Mouse (Mus musculus) heart, embryonic 16.5 days (tissue): ENCODE data around the gene Igfbp3. TPM values are rescaled to one million over a fixed set of nuclear protein-coding genes. Genes with fewer than 3 reads are reported as not detected.
A peak's percentile ranks its signal among the peaks of the same experiment; 100 is the strongest.

ENCODE experiments used
- ATAC-seq: fragments of 200-750 bp; cut with Nextera tagmentation; replicated peaks from 2 replicates; pipeline ENCODE4 v1.8.0; 2017; ENCODE audit warnings: moderate number of reproducible peaks; ENCODE audit not compliant: insufficient read depth, low FRiP score; ENCODE audit errors: extremely low read depth
- H3K27ac ChIP-seq: fragments of 300-500 bp; sonication (generic); 2 replicates; pipeline ENCODE4 v1.5.1; 2014; ENCODE audit warnings: mild to moderate bottlenecking, low read length, control low read depth, moderate library complexity
- H3K27me3 ChIP-seq: fragments of 300-500 bp; sonication (generic); 2 replicates; pipeline ENCODE4 v1.6.1; 2014; ENCODE audit warnings: low read length, mixed read lengths; ENCODE audit not compliant: control insufficient read depth, insufficient read depth
- H3K36me3 ChIP-seq: fragments of 300-500 bp; sonication (generic); 2 replicates; pipeline ENCODE4 v1.6.1; 2014; ENCODE audit not compliant: control insufficient read depth, insufficient read depth
- H3K4me1 ChIP-seq: fragments of 300-500 bp; sonication (generic); 2 replicates; pipeline ENCODE4 v1.6.1; 2014; ENCODE audit warnings: low read length, mixed read lengths; ENCODE audit not compliant: control insufficient read depth, insufficient read depth
- H3K4me2 ChIP-seq: fragments of 300-500 bp; sonication (generic); 2 replicates; pipeline ENCODE4 v1.6.1; 2014; ENCODE audit warnings: low read depth, mild to moderate bottlenecking, control low read depth, low read length
- H3K4me3 ChIP-seq: fragments of 300-500 bp; sonication (generic); 2 replicates; pipeline ENCODE4 v1.5.1; 2014; ENCODE audit warnings: mild to moderate bottlenecking, control low read depth, low read length
- H3K9ac ChIP-seq: fragments of 300-500 bp; sonication (generic); 2 replicates; pipeline ENCODE4 v1.6.1; 2014; ENCODE audit warnings: low read length, control low read depth
- H3K9me3 ChIP-seq: fragments of 300-500 bp; sonication (generic); replicated peaks from 2 replicates; pipeline ENCODE4 v1.6.1; 2016; ENCODE audit warnings: low read length; ENCODE audit not compliant: control insufficient read depth
- WGBS: fragments of 180-500 bp; shearing (Covaris S2); extraction: QIAGEN DNeasy Blood & Tissue Kit; methylation state at CpG from one replicate; pipeline ENCODE4 v1.1.7; 2014; 5-methylcytosine and 5-hydroxymethylcytosine counted together
- polyA plus RNA-seq: library from polyadenylated mRNA; unstranded; fragments of >200 nt; fragmentation: Nextera tagmentation; extraction: Ambion mirVana; gene quantifications from 2 replicates; pipeline ENCODE4 v1.2.1, GENCODE M21; 2015

Gene Igfbp3
- polyA plus RNA-seq, 1 experiment from 2014 or later, result 41.1 TPM

GRCm38 (mm10) chr11:7215703-7216102 lies 2.0 kb upstream of the Igfbp3 start:
- no peaks in the 10 kb centered on the region for H3K36me3 ChIP-seq
- no peak overlapping the region for H3K4me3 ChIP-seq
- H3K27me3 ChIP-seq, result peaks cover 33% of the 10 kb centered on the region
- H3K4me2 ChIP-seq, result no peak overlapping the region
- no peaks in the 10 kb centered on the region for H3K9me3 ChIP-seq
- no peak overlapping the region for H3K9ac ChIP-seq
- 14% methylated on average over 8 of the region's 8 CpGs for WGBS
- no peak overlapping the region for H3K27ac ChIP-seq
- no peak for ATAC-seq
- H3K4me1 ChIP-seq, result peaks cover 20% of the 10 kb centered on the region

DNA sequence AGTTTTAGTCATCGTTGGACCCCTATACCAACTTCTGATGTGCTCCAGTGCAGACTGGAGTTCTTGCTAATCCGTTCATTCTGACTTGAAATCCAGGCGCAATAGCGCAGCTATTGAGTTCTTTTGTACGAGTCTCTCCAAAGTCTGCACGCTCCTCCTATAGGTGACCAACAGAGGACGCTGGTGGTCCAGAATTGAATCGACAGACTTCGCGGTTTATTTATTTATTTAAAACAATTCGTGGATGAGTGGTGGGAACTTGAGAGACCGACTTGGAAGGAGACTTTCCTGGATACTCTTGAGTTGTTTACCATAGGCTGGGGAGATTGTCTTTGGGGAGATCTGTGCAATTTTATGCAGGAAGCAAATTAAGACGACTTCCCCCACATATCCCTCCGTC lies 1.0 kb upstream of the Igfbp3 start:
- Histone ChIP-seq H3K36me3 (no peaks in the 10 kb centered on the region), H3K9me3 (no peaks in the 10 kb centered on the region), H3K4me2 (peak overlapping the region; percentile 93), H3K9ac (no peak overlapping the region), H3K27me3 (peaks cover 34% of the 10 kb centered on the region), H3K4me3 (peak overlapping the region; percentile 70; the same call in 1 of the 2 replicates), H3K27ac (no peak overlapping the region), H3K4me1 (peaks cover 20% of the 10 kb centered on the region)
- no peak for ATAC-seq
- WGBS, result 5% methylated on average over 14 of the region's 14 CpGs

DNA sequence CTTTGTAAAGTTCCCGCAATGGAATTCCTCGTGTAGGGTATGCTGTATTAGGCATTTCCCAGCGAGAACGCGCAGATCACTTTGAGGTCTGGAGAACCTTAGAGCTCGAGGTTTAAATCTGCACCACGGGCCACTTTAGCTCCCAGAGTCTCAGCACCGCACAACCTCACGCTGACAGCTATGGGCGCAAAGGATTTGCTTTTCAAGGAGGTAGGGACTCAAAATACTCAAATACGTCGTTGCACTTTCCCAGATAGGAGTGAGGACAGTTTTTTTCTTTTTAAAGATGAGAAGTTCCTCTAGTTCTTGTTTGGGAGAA lies 578 bp upstream of the Igfbp3 start:
- peaks cover 20% of the 10 kb centered on the region for H3K4me1 ChIP-seq
- H3K36me3 ChIP-seq, result no peaks in the 10 kb centered on the region
- H3K27me3 ChIP-seq, result peaks cover 34% of the 10 kb centered on the region
- peak overlapping the region; percentile 93 for H3K4me2 ChIP-seq
- ATAC-seq, result no peak
- peak overlapping the region; percentile 70 for H3K4me3 ChIP-seq
- no peaks in the 10 kb centered on the region for H3K9me3 ChIP-seq
- no peak overlapping the region for H3K9ac ChIP-seq
- WGBS, result 3% methylated on average over 12 of the region's 12 CpGs
- no peak overlapping the region for H3K27ac ChIP-seq

DNA sequence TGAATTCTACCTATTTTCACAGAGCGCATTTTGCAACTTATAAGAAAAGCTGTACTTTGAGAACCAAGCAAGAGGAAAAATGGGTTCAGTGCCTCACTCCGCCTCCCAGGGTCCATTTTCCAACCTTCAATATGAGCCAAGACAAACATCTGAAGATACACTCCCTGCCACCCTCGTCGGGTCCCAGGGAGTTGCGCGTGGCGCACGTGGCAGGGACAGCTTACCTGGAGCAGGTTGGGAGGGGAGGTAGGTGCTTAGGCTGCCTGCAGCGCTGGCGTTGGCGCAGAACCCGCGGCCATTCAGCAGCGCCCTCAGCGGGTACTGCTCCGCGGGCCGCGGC lies 592 bp downstream of the Igfbp3 start:
- H3K9ac ChIP-seq, result peak overlapping the region; percentile 51
- H3K27me3 ChIP-seq, result peaks cover 34% of the 10 kb centered on the region
- H3K27ac ChIP-seq, result no peak overlapping the region
- ATAC-seq, result peak; percentile 10; the same call in 1 of the 2 replicates
- H3K4me2 ChIP-seq, result peak overlapping the region; percentile 93
- 2% methylated on average over 19 of the region's 19 CpGs for WGBS
- peak overlapping the region; percentile 70 for H3K4me3 ChIP-seq
- no peaks in the 10 kb centered on the region for H3K9me3 ChIP-seq
- peaks cover 20% of the 10 kb centered on the region for H3K4me1 ChIP-seq
- no peaks in the 10 kb centered on the region for H3K36me3 ChIP-seq

DNA sequence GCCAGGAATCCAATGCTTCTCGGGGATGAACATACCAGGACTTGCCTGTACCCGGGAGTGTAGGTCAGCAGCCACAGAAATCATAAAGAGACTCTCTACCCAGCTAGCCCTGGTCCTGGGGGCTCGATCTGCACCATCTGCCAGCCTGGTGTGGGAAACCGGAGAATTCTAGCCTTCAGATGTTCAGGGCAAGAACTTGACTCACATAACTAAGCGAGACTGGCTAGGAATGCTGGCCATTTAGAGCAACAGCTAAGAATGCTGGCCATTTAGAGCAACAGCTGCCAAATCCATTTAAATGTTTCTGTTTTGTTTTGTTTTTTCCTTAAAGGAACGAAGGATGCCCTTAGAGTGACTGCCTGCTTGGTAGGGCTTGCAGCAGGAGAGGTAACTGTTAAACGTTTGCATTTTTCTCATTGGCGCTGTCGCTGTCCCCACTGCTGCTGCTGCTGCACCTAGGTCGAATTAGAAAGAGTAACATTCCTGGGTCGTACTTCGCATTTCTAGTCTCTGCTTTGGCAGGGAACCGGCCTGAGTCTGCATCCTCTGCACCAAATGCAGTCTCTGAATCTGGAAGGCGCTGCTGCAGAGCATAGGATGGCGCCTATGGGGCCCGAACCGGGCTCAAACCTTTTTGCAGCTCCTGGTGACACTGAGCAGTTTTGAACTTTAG lies 1.5 kb downstream of the Igfbp3 start:
- no peak overlapping the region for H3K27ac ChIP-seq
- ATAC-seq, result no peak
- peak overlapping the region; percentile 70 for H3K4me3 ChIP-seq
- H3K9ac ChIP-seq, result no peak overlapping the region
- peaks cover 34% of the 10 kb centered on the region for H3K27me3 ChIP-seq
- 14% methylated on average over 17 of the region's 17 CpGs for WGBS
- no peaks in the 10 kb centered on the region for H3K9me3 ChIP-seq
- no peaks in the 10 kb centered on the region for H3K36me3 ChIP-seq
- H3K4me1 ChIP-seq, result peaks cover 20% of the 10 kb centered on the region
- peak overlapping the region; percentile 93 for H3K4me2 ChIP-seq

DNA sequence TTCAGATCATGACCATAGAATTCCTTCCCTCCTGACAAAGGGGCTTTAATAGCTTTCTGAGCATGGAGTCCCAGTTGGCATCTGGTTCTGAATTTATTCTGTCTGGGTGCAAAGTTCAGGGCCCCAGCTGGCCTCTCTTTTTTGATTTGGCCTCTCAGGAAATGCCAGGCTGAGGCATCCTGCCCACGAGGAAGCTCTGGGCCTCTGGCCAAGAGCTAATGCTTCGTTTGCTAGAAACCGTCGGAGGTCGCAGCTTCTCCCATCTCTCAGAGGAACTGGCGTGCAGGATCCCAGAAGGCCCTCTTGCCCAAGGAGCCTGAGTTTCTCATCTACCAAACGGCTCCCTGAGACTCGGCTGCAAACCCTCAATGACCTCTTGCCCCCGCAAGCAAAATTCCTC lies 2.5 kb downstream of the Igfbp3 start:
- H3K4me1 ChIP-seq, result peaks cover 20% of the 10 kb centered on the region
- peaks cover 34% of the 10 kb centered on the region for H3K27me3 ChIP-seq
- no peak overlapping the region for H3K4me3 ChIP-seq
- H3K9me3 ChIP-seq, result no peaks in the 10 kb centered on the region
- WGBS, result 11% methylated on average over 9 of the region's 9 CpGs
- H3K4me2 ChIP-seq, result no peak overlapping the region; the same call in 1 of the 2 replicates
- no peak overlapping the region for H3K27ac ChIP-seq
- no peak for ATAC-seq
- no peak overlapping the region for H3K9ac ChIP-seq
- no peaks in the 10 kb centered on the region for H3K36me3 ChIP-seq

DNA sequence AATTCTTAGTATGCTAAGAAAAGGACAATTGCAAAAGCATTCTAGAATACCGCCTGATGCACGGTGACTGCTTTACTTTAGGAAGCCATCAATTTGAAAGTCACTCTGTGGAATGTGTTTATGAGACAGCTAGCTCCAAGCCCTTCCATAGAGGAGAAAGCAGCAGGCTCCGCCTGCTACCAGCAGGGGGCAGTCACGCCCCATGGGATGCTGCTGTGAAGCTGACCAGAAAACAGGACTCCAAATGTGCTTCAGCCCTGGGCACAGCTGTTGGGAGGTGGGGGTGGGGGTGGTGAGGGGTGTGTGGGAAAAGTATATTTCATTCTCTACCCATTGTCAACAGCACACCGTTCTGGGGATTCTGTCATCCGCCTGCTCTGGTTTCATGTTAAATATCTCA lies 3.4 kb downstream of the Igfbp3 start:
- H3K4me1 ChIP-seq, result peaks cover 18% of the 10 kb centered on the region
- no peak overlapping the region for H3K27ac ChIP-seq
- no peak overlapping the region for H3K9ac ChIP-seq
- H3K4me3 ChIP-seq, result no peak overlapping the region
- no peak overlapping the region for H3K4me2 ChIP-seq
- H3K27me3 ChIP-seq, result peaks cover 34% of the 10 kb centered on the region
- no peaks in the 10 kb centered on the region for H3K36me3 ChIP-seq
- ATAC-seq, result no peak
- no peaks in the 10 kb centered on the region for H3K9me3 ChIP-seq
- 14% methylated on average over 6 of the region's 6 CpGs for WGBS

DNA sequence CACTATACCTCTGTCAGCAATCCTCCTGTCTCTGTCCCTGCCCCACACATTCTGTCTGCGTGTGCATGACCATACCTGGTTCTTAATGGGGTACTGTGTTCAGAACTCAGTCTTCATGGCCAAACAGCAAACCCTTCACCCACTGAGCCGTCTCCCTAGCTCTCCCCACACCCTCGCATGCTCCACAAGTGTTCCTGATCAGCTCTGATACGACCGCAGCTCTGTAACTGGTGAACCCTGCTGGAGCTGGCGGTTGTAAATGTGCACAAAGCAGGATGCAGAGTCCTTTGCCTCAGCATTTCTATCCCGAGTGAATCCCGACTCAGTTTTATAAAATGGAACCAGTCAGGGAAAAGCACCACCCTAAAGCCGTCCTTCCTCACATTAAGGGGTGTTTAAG lies 9.9 kb downstream of the Igfbp3 start:
- Histone ChIP-seq H3K27me3 (no peaks in the 10 kb centered on the region), H3K4me3 (no peak overlapping the region), H3K36me3 (no peaks in the 10 kb centered on the region), H3K9me3 (no peaks in the 10 kb centered on the region), H3K27ac (no peak overlapping the region), H3K4me1 (no peaks in the 10 kb centered on the region), H3K4me2 (no peak overlapping the region), H3K9ac (no peak overlapping the region)
- WGBS, result 76% methylated on average over 9 of the region's 9 CpGs
- ATAC-seq, result no peak

DNA sequence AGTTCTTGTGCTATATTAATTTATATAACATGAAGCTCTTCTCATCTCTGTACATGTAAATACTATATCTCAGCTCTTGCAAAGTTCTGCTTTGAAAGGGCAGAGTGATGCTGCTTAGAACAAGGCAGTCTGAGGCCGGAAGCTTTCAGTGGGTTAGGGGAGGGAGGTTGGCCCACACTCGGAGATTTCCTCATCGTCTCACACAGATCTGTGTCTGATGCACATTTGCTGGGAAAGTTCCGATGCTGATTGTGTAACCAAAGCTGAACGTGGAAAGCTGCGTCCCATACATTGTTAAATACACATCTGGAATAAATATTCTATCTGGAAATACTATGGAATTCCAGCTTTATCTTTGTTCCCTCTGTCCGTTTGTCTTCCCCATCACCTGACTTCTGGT lies 11.5 kb downstream of the Igfbp3 start:
- H3K27me3 ChIP-seq, result no peaks in the 10 kb centered on the region
- H3K4me3 ChIP-seq, result no peak overlapping the region
- H3K4me1 ChIP-seq, result no peaks in the 10 kb centered on the region
- no peak overlapping the region for H3K4me2 ChIP-seq
- no peak overlapping the region for H3K9ac ChIP-seq
- no peaks in the 10 kb centered on the region for H3K9me3 ChIP-seq
- ATAC-seq, result no peak
- H3K36me3 ChIP-seq, result no peaks in the 10 kb centered on the region
- WGBS, result 60% methylated on average over 7 of the region's 7 CpGs
- H3K27ac ChIP-seq, result no peak overlapping the region
